Mouse (Mus musculus): ENCODE data around the gene Thoc3. TPM values are rescaled to one million over a fixed set of nuclear protein-coding genes. Genes with fewer than 3 reads are reported as not detected.

Gene Thoc3
- polyA plus RNA-seq, 1 experiment from 2014 or later: 99.1 TPM

GRCm38 (mm10) chr13:54479286-54479685, 10.6 kb upstream of the Thoc3 start:
- H3K36me3 ChIP-seq: no peaks in the 10 kb centered on the region
- no peak overlapping the region for H3K4me2 ChIP-seq
- no peaks in the 10 kb centered on the region for H3K9me3 ChIP-seq
- no peak overlapping the region for H3K4me3 ChIP-seq
- no peak overlapping the region for H3K9ac ChIP-seq
- H3K27ac ChIP-seq: no peak overlapping the region
- no peaks in the 10 kb centered on the region for H3K27me3 ChIP-seq
- ATAC-seq (ENCODE audit: insufficient number of reproducible peaks, low FRiP score, low TSS enrichment, low read depth): no peak
- 64% methylated on average over 3 of the region's 3 CpGs for WGBS
- 0 out of 2 replicates have a peak, but pooled peaks cover 2% of the 10 kb centered on the region for H3K4me1 ChIP-seq

GRCm38 (mm10) chr13:54475702-54476101, 7.1 kb upstream of the Thoc3 start:
- Histone ChIP-seq H3K27me3 (no peaks in the 10 kb centered on the region), H3K4me1 (0 out of 2 replicates have a peak, but pooled peaks cover 2% of the 10 kb centered on the region), H3K9me3 (no peaks in the 10 kb centered on the region), H3K27ac (no peak overlapping the region), H3K9ac (no peak overlapping the region), H3K36me3 (no peaks in the 10 kb centered on the region), H3K4me3 (no peak overlapping the region), H3K4me2 (no peak overlapping the region)
- ATAC-seq (ENCODE audit: insufficient number of reproducible peaks, low FRiP score, low TSS enrichment, low read depth): no peak
- WGBS: 74% methylated on average over 5 of the region's 5 CpGs

- ATAC-seq (ENCODE audit: insufficient number of reproducible peaks, low FRiP score, low TSS enrichment, low read depth): no peak
- 71% methylated on average over 2 of the region's 2 CpGs for WGBS
Measured at GRCm38 (mm10) chr13:54474996-54475395, 6.3 kb upstream of the Thoc3 start.

GRCm38 (mm10) chr13:54471967-54472366, 3.3 kb upstream of the Thoc3 start:
- Histone ChIP-seq H3K4me2 (no peak overlapping the region), H3K36me3 (peaks cover 4% of the 10 kb centered on the region), H3K4me3 (no peak overlapping the region), H3K9me3 (no peaks in the 10 kb centered on the region), H3K9ac (no peak overlapping the region), H3K27me3 (no peaks in the 10 kb centered on the region), H3K27ac (no peak overlapping the region), H3K4me1 (peaks cover 12% of the 10 kb centered on the region)
- WGBS: 84% methylated on average over 4 of the region's 4 CpGs
- no peak for ATAC-seq (ENCODE audit: insufficient number of reproducible peaks, low FRiP score, low TSS enrichment, low read depth)

More at GRCm38 (mm10) chr13:54474996-54475395, 6.3 kb upstream of the Thoc3 start:
- Histone ChIP-seq H3K4me1 (0 out of 2 replicates have a peak, but pooled peaks cover 2% of the 10 kb centered on the region), H3K27me3 (no peaks in the 10 kb centered on the region), H3K9me3 (no peaks in the 10 kb centered on the region), H3K4me2 (no peak overlapping the region), H3K27ac (no peak overlapping the region), H3K4me3 (no peak overlapping the region), H3K36me3 (no peaks in the 10 kb centered on the region), H3K9ac (no peak overlapping the region)

- Histone ChIP-seq H3K9ac (peak overlapping the region; percentile 91; the same call in 1 of the 2 replicates), H3K27ac (no peak overlapping the region), H3K36me3 (peaks cover 33% of the 10 kb centered on the region), H3K4me3 (peak overlapping the region; percentile 93), H3K4me2 (peak overlapping the region; percentile 84), H3K27me3 (no peaks in the 10 kb centered on the region), H3K4me1 (peaks cover 13% of the 10 kb centered on the region), H3K9me3 (no peaks in the 10 kb centered on the region)
- 20% methylated on average over 4 of the region's 4 CpGs for WGBS
- no peak for ATAC-seq (ENCODE audit: insufficient number of reproducible peaks, low FRiP score, low TSS enrichment, low read depth)
Measured at GRCm38 (mm10) chr13:54469012-54469354, 334 bp upstream of the Thoc3 start.

GRCm38 (mm10) chr13:54459282-54459681, 9.4 kb downstream of the Thoc3 start:
- Histone ChIP-seq H3K27ac (no peak overlapping the region), H3K27me3 (no peaks in the 10 kb centered on the region), H3K4me3 (no peak overlapping the region), H3K9me3 (no peaks in the 10 kb centered on the region), H3K9ac (no peak overlapping the region), H3K4me2 (no peak overlapping the region), H3K4me1 (no peaks in the 10 kb centered on the region), H3K36me3 (peaks cover 89% of the 10 kb centered on the region)
- no peak for ATAC-seq (ENCODE audit: insufficient number of reproducible peaks, low FRiP score, low TSS enrichment, low read depth)
- WGBS: 75% methylated on average over 4 of the region's 4 CpGs

GRCm38 (mm10) chr13:54457062-54457461, 11.6 kb downstream of the Thoc3 start:
- no peak overlapping the region for H3K4me2 ChIP-seq
- H3K4me3 ChIP-seq: no peak overlapping the region
- no peaks in the 10 kb centered on the region for H3K4me1 ChIP-seq
- H3K9ac ChIP-seq: no peak overlapping the region
- no peaks in the 10 kb centered on the region for H3K9me3 ChIP-seq
- no peak overlapping the region for H3K27ac ChIP-seq
- ATAC-seq (ENCODE audit: insufficient number of reproducible peaks, low FRiP score, low TSS enrichment, low read depth): no peak
- H3K27me3 ChIP-seq: no peaks in the 10 kb centered on the region
- peaks cover 67% of the 10 kb centered on the region for H3K36me3 ChIP-seq
- WGBS: 80% methylated on average over 2 of the region's 2 CpGs

GRCm38 (mm10) chr13:54447496-54448224, 21.0 kb downstream of the Thoc3 start:
- no peak for ATAC-seq (ENCODE audit: insufficient number of reproducible peaks, low FRiP score, low TSS enrichment, low read depth)

GRCm38 (mm10) chr13:54446686-54447495, 21.8 kb downstream of the Thoc3 start:
- no peak overlapping the region for H3K27ac ChIP-seq
- H3K4me1 ChIP-seq: peaks cover 16% of the 10 kb centered on the region
- no peaks in the 10 kb centered on the region for H3K9me3 ChIP-seq
- 13% methylated on average over 19 of the region's 19 CpGs for WGBS
- H3K4me3 ChIP-seq: no peak overlapping the region
- no peak overlapping the region for H3K9ac ChIP-seq
- 0 out of 2 replicates have a peak overlapping the region, but pooled peaks have one; percentile 26 for H3K4me2 ChIP-seq
- no peaks in the 10 kb centered on the region for H3K36me3 ChIP-seq
- no peak for ATAC-seq (ENCODE audit: insufficient number of reproducible peaks, low FRiP score, low TSS enrichment, low read depth)
- H3K27me3 ChIP-seq: peaks cover 5% of the 10 kb centered on the region; the same call in 1 of the 2 replicates

More at GRCm38 (mm10) chr13:54447496-54448224, 21.0 kb downstream of the Thoc3 start:
- 2% methylated on average over 15 of the region's 15 CpGs for WGBS
- Histone ChIP-seq H3K4me1 (peaks cover 16% of the 10 kb centered on the region), H3K27ac (no peak overlapping the region), H3K36me3 (no peaks in the 10 kb centered on the region), H3K9ac (no peak overlapping the region), H3K4me3 (no peak overlapping the region), H3K4me2 (no peak overlapping the region), H3K9me3 (no peaks in the 10 kb centered on the region), H3K27me3 (peaks cover 5% of the 10 kb centered on the region; the same call in 1 of the 2 replicates)

GRCm38 (mm10) chr13:54443693-54444092, 25.0 kb downstream of the Thoc3 start:
- Histone ChIP-seq H3K27me3 (peaks cover 5% of the 10 kb centered on the region; the same call in 1 of the 2 replicates), H3K4me1 (peaks cover 24% of the 10 kb centered on the region), H3K9me3 (no peaks in the 10 kb centered on the region), H3K9ac (no peak overlapping the region), H3K36me3 (no peaks in the 10 kb centered on the region), H3K4me3 (no peak overlapping the region), H3K27ac (no peak overlapping the region), H3K4me2 (no peak overlapping the region)
- no peak for ATAC-seq (ENCODE audit: insufficient number of reproducible peaks, low FRiP score, low TSS enrichment, low read depth)
- WGBS: 77% methylated on average over 3 of the region's 3 CpGs

GRCm38 (mm10) chr13:54439912-54440311, 28.7 kb downstream of the Thoc3 start:
- Histone ChIP-seq H3K27ac (no peak overlapping the region), H3K9me3 (no peaks in the 10 kb centered on the region), H3K4me1 (peaks cover 8% of the 10 kb centered on the region; the same call in 1 of the 2 replicates), H3K36me3 (no peaks in the 10 kb centered on the region), H3K9ac (no peak overlapping the region), H3K4me3 (no peak overlapping the region), H3K27me3 (no peaks in the 10 kb centered on the region), H3K4me2 (no peak overlapping the region)
- WGBS: 33% methylated on average over 7 of the region's 7 CpGs
- ATAC-seq (ENCODE audit: insufficient number of reproducible peaks, low FRiP score, low TSS enrichment, low read depth): no peak

GRCm38 (mm10) chr13:54438814-54439213, 29.8 kb downstream of the Thoc3 start:
- 51% methylated on average over 3 of the region's 3 CpGs for WGBS

More at GRCm38 (mm10) chr13:54438814-54439213, 29.8 kb downstream of the Thoc3 start:
- H3K27me3 ChIP-seq: no peaks in the 10 kb centered on the region
- ATAC-seq (ENCODE audit: insufficient number of reproducible peaks, low FRiP score, low TSS enrichment, low read depth): no peak
- no peak overlapping the region for H3K4me3 ChIP-seq
- no peaks in the 10 kb centered on the region for H3K9me3 ChIP-seq
- peaks cover 8% of the 10 kb centered on the region; the same call in 1 of the 2 replicates for H3K4me1 ChIP-seq
- no peak overlapping the region for H3K27ac ChIP-seq
- H3K36me3 ChIP-seq: no peaks in the 10 kb centered on the region
- H3K4me2 ChIP-seq: no peak overlapping the region
- no peak overlapping the region for H3K9ac ChIP-seq
